Mouse (Mus musculus) heart, postnatal 0 days (tissue): Measurements from ENCODE around the gene Ppp1r12b. TPM values are rescaled to one million over a fixed set of nuclear protein-coding genes. Genes with fewer than 3 reads are reported as not detected.

ENCODE experiments used
- ATAC-seq: fragments of 200-750 bp; cut with Nextera tagmentation; 2 replicates; pipeline ENCODE4 v1.8.0; 2017; ENCODE audit warnings: low read depth, moderate number of reproducible peaks, moderate library complexity; ENCODE audit not compliant: insufficient read depth
- DNase-seq: peaks from one replicate; pipeline ENCODE4 v3.0.0-alpha.2; 2016; ENCODE audit warnings: low spot score
- H3K27ac ChIP-seq: fragments of 300-500 bp; sonication (generic); 2 replicates; pipeline ENCODE4 v1.5.1; 2014; ENCODE audit warnings: low read depth, mild to moderate bottlenecking
- H3K27me3 ChIP-seq: fragments of 300-500 bp; sonication (generic); 2 replicates; pipeline ENCODE4 v1.6.1; 2014; ENCODE audit warnings: low read length, mixed read lengths; ENCODE audit not compliant: control insufficient read depth, insufficient read depth
- H3K36me3 ChIP-seq: fragments of 300-500 bp; sonication (generic); replicated peaks from 2 replicates; pipeline ENCODE4 v1.6.1; 2014; ENCODE audit warnings: low read length, mixed read lengths; ENCODE audit not compliant: control insufficient read depth, insufficient read depth
- H3K4me1 ChIP-seq: fragments of 300-500 bp; sonication (generic); 2 replicates; pipeline ENCODE4 v1.6.1; 2014; ENCODE audit warnings: antibody characterized with exemption; ENCODE audit not compliant: control insufficient read depth, insufficient read depth
- H3K4me2 ChIP-seq: fragments of 300-500 bp; sonication (generic); 2 replicates; pipeline ENCODE4 v1.6.1; 2014; ENCODE audit warnings: low read depth, mild to moderate bottlenecking, low read length, moderate library complexity
- H3K4me3 ChIP-seq: fragments of 300-500 bp; sonication (generic); 2 replicates; pipeline ENCODE4 v1.5.1; 2014; ENCODE audit warnings: low read depth, low read length
- H3K9ac ChIP-seq: fragments of 300-500 bp; sonication (generic); replicated peaks from 2 replicates; pipeline ENCODE4 v1.6.1; 2014; ENCODE audit warnings: low read depth, low read length, mixed read lengths
- H3K9me3 ChIP-seq: fragments of 300-500 bp; sonication (generic); replicated peaks from 2 replicates; pipeline ENCODE4 v1.6.1; 2016; ENCODE audit warnings: low read length; ENCODE audit not compliant: control insufficient read depth
- CTCF ChIP-seq: IDR thresholded peaks from 2 replicates; pipeline ENCODE4 v1.5.1; 2016; ENCODE audit warnings: antibody characterized with exemption, control low read depth, low read depth
- EP300 ChIP-seq: IDR thresholded peaks from 2 replicates; pipeline ENCODE4 v1.6.1; 2016; ENCODE audit warnings: antibody characterized with exemption, low read depth
- WGBS: fragments of 180-500 bp; shearing (Covaris S2); extraction: QIAGEN DNeasy Blood & Tissue Kit; methylation state at CpG from one replicate; pipeline ENCODE4 v1.1.7; 2014; 5-methylcytosine and 5-hydroxymethylcytosine counted together
- polyA plus RNA-seq: library from polyadenylated mRNA; unstranded; fragments of >200 nt; fragmentation: Nextera tagmentation; extraction: Ambion mirVana; gene quantifications from 2 replicates; pipeline ENCODE4 v1.2.1, GENCODE M21; 2015
- total RNA-seq: library from RNA; depleted of rRNA; stranded (reverse); fragments of >200 nt; gene quantifications from 2 replicates; pipeline ENCODE4 v1.2.3, GENCODE M21; 2014; ENCODE audit warnings: low replicate concordance

Ppp1r12b gene
- total and polyA plus RNA-seq, 2 experiments from 2014 or later, result 23.0 to 69.9 TPM

- Histone ChIP-seq H3K9ac (no peak overlapping the region), H3K4me3 (no peak overlapping the region), H3K4me2 (no peak overlapping the region), H3K27ac (no peak overlapping the region), H3K36me3 (no peaks in the 10 kb centered on the region), H3K9me3 (no peaks in the 10 kb centered on the region), H3K4me1 (no peaks in the 10 kb centered on the region), H3K27me3 (no peaks in the 10 kb centered on the region)
- no peak for TF ChIP-seq EP300
- 17% methylated on average over 1 of the region's 1 CpGs for WGBS
- ATAC-seq (no peak), DNase-seq (no peak)
Observed at GRCm38 (mm10) chr1:134995954-134996353, 40.2 kb upstream of the Ppp1r12b start.

- ATAC-seq (no peak), DNase-seq (no peak)
- H3K4me1 ChIP-seq, result no peaks in the 10 kb centered on the region
- H3K9me3 ChIP-seq, result no peaks in the 10 kb centered on the region
- H3K36me3 ChIP-seq, result no peaks in the 10 kb centered on the region
- H3K4me2 ChIP-seq, result no peak overlapping the region
- TF ChIP-seq EP300 (no peak), CTCF (no peak)
- no peak overlapping the region for H3K9ac ChIP-seq
- 71% methylated on average over 4 of the region's 4 CpGs for WGBS
- no peak overlapping the region for H3K4me3 ChIP-seq
- H3K27ac ChIP-seq, result no peak overlapping the region
- no peaks in the 10 kb centered on the region for H3K27me3 ChIP-seq
Observed at GRCm38 (mm10) chr1:134995437-134995836, 39.7 kb upstream of the Ppp1r12b start.

- no peaks in the 10 kb centered on the region for H3K36me3 ChIP-seq
- H3K4me3 ChIP-seq, result no peak overlapping the region
- ATAC-seq (no peak), DNase-seq (no peak)
- H3K4me2 ChIP-seq, result no peak overlapping the region
- TF ChIP-seq CTCF (no peak), EP300 (no peak)
- H3K27ac ChIP-seq, result no peak overlapping the region
- H3K9me3 ChIP-seq, result no peaks in the 10 kb centered on the region
- no peaks in the 10 kb centered on the region for H3K27me3 ChIP-seq
- no peak overlapping the region for H3K9ac ChIP-seq
- no peaks in the 10 kb centered on the region for H3K4me1 ChIP-seq
- 79% methylated on average over 3 of the region's 3 CpGs for WGBS
Observed at GRCm38 (mm10) chr1:134994739-134995138, 39.0 kb upstream of the Ppp1r12b start.

GRCm38 (mm10) chr1:134992046-134992645 lies 36.4 kb upstream of the Ppp1r12b start:
- no peaks in the 10 kb centered on the region for H3K36me3 ChIP-seq
- H3K9me3 ChIP-seq, result no peaks in the 10 kb centered on the region
- H3K4me3 ChIP-seq, result no peak overlapping the region
- H3K27me3 ChIP-seq, result no peaks in the 10 kb centered on the region
- DNase-seq (no peak), ATAC-seq (no peak)
- no peak overlapping the region for H3K9ac ChIP-seq
- H3K4me2 ChIP-seq, result no peak overlapping the region
- TF ChIP-seq CTCF, result no peak
- no peak for TF ChIP-seq EP300
- 50% methylated on average over 8 of the region's 8 CpGs for WGBS
- H3K27ac ChIP-seq, result no peak overlapping the region
- peaks cover 5% of the 10 kb centered on the region; the same call in 1 of the 2 replicates for H3K4me1 ChIP-seq

GRCm38 (mm10) chr1:134989372-134989771 lies 33.6 kb upstream of the Ppp1r12b start:
- H3K27me3 ChIP-seq, result no peaks in the 10 kb centered on the region
- peak; percentile 82 for DNase-seq

GRCm38 (mm10) chr1:134987962-134988341 lies 32.2 kb upstream of the Ppp1r12b start:
- ATAC-seq, result no peak

More at GRCm38 (mm10) chr1:134989372-134989771, 33.6 kb upstream of the Ppp1r12b start:
- no peak overlapping the region for H3K9ac ChIP-seq
- TF ChIP-seq CTCF (peak; percentile 96), EP300 (no peak)
- H3K4me3 ChIP-seq, result no peak overlapping the region
- no peaks in the 10 kb centered on the region for H3K9me3 ChIP-seq
- no peak for ATAC-seq
- H3K27ac ChIP-seq, result no peak overlapping the region
- 6% methylated on average over 7 of the region's 7 CpGs for WGBS
- no peak overlapping the region for H3K4me2 ChIP-seq
- H3K36me3 ChIP-seq, result no peaks in the 10 kb centered on the region
- peaks cover 5% of the 10 kb centered on the region; the same call in 1 of the 2 replicates for H3K4me1 ChIP-seq

More at GRCm38 (mm10) chr1:134987962-134988341, 32.2 kb upstream of the Ppp1r12b start:
- Histone ChIP-seq H3K4me1 (peaks cover 5% of the 10 kb centered on the region; the same call in 1 of the 2 replicates), H3K9me3 (no peaks in the 10 kb centered on the region), H3K27ac (no peak overlapping the region), H3K27me3 (no peaks in the 10 kb centered on the region), H3K9ac (no peak overlapping the region), H3K4me3 (peak overlapping the region; percentile 32), H3K4me2 (peak overlapping the region; percentile 61), H3K36me3 (no peaks in the 10 kb centered on the region)
- no peak for TF ChIP-seq EP300
- no peak for TF ChIP-seq CTCF
- WGBS, result 12% methylated on average over 14 of the region's 14 CpGs
- no peak for DNase-seq
